Mouse (Mus musculus) embryo, embryonic 11 days (tissue): Measurements from ENCODE around the gene Hnrnph1.
A peak's percentile ranks its signal among the peaks of the same experiment; 100 is the strongest.

Source experiments
- DNase-seq: peaks from one replicate; pipeline ENCODE4 v3.0.0-alpha.2; 2015

Hnrnph1 gene

GRCm38 (mm10) chr11:50415563-50416241 is 38.9 kb downstream of the Hnrnph1 start:
- no peak for DNase-seq

- no peak for DNase-seq
Measured at GRCm38 (mm10) chr11:50417856-50418255, 41.1 kb downstream of the Hnrnph1 start.

- DNase-seq = no peak
Measured at GRCm38 (mm10) chr11:50421461-50421860, 44.7 kb downstream of the Hnrnph1 start.

- DNase-seq = peak; percentile 94
Measured at GRCm38 (mm10) chr11:50421934-50422780, 45.4 kb downstream of the Hnrnph1 start.

- DNase-seq = no peak
Measured at GRCm38 (mm10) chr11:50426056-50426455, 49.3 kb downstream of the Hnrnph1 start.

- DNase-seq = peak; percentile 94
Measured at GRCm38 (mm10) chr11:50430277-50431133, 53.7 kb downstream of the Hnrnph1 start, which contains the start of gene Rufy1. Gene Rufy1 (minus strand): TSS chr11:50431125.

GRCm38 (mm10) chr11:50431134-50432068 is 54.6 kb downstream of the Hnrnph1 start:
- DNase-seq = peak; percentile 49

GRCm38 (mm10) chr11:50432069-50432440 is 55.3 kb downstream of the Hnrnph1 start:
- DNase-seq = no peak

- DNase-seq = no peak
Measured at GRCm38 (mm10) chr11:50432896-50433295, 56.1 kb downstream of the Hnrnph1 start.
